Mouse (Mus musculus) cortical plate, adult 2 months (tissue): Measurements from ENCODE around the gene Atxn7l1. TPM values are rescaled to one million over a fixed set of nuclear protein-coding genes. Genes with fewer than 3 reads are reported as not detected.
A peak's percentile ranks its signal among the peaks of the same experiment; 100 is the strongest.
"Not testable (repeated sequence)": the region's sequence is repeated elsewhere in the genome, so short reads cannot be mapped to it uniquely, and the experiment has no call there.

Experiments used
- H3K27ac ChIP-seq: fragments of 200-500 bp; 2 replicates; pipeline ENCODE4 v1.5.1; 2012; ENCODE audit warnings: low read length, control low read depth, inconsistent platforms; ENCODE audit not compliant: insufficient read depth
- H3K4me1 ChIP-seq: fragments of 200-500 bp; 2 replicates; pipeline ENCODE4 v1.6.1; 2011; ENCODE audit warnings: low read length; ENCODE audit not compliant: control insufficient read depth, insufficient read depth
- H3K4me3 ChIP-seq: fragments of 200-500 bp; 2 replicates; pipeline ENCODE4 v1.5.1; 2011; ENCODE audit warnings: mild to moderate bottlenecking, low read length, control low read depth; ENCODE audit not compliant: insufficient read depth
- CTCF ChIP-seq: fragments of 200-500 bp; IDR thresholded peaks from 2 replicates; pipeline ENCODE4 v1.5.1; 2011; ENCODE audit warnings: mild to moderate bottlenecking, control low read depth, low read length; ENCODE audit not compliant: insufficient read depth; ENCODE audit errors: extremely low read depth
- POLR2A ChIP-seq: fragments of 200-500 bp; IDR thresholded peaks from 2 replicates; pipeline ENCODE4 v1.6.1; 2011; ENCODE audit warnings: mild to moderate bottlenecking, low read length, control low read depth; ENCODE audit not compliant: insufficient read depth; ENCODE audit errors: extremely low read depth
- polyA plus RNA-seq: library from polyadenylated mRNA; depleted of rRNA; stranded (reverse); fragments of >200 nt; gene quantifications from 2 replicates; pipeline ENCODE4 v1.2.3, GENCODE M21; 2012

Gene Atxn7l1
- polyA plus RNA-seq, 1 experiment: 41.0 TPM

- no peak overlapping the region for H3K27ac ChIP-seq
These were observed 665 bp upstream of the Atxn7l1 start for GRCm38 (mm10) chr12:33146622-33147433.

GRCm38 (mm10) chr12:33149544-33150190 is 2.2 kb downstream of the Atxn7l1 start:
- TF ChIP-seq CTCF (no peak), POLR2A (no peak)
- H3K4me3 ChIP-seq: no peak overlapping the region; the same call in 1 of the 2 replicates
- H3K4me1 ChIP-seq: peaks cover 6% of the 10 kb centered on the region
- no peak overlapping the region for H3K27ac ChIP-seq

More at GRCm38 (mm10) chr12:33146622-33147433, 665 bp upstream of the Atxn7l1 start:
- Histone ChIP-seq H3K4me1 (peaks cover 6% of the 10 kb centered on the region), H3K4me3 (peak overlapping the region; percentile 80)
- no peak for TF ChIP-seq POLR2A
- no peak for TF ChIP-seq CTCF

- no peak overlapping the region for H3K4me3 ChIP-seq
- H3K4me1 ChIP-seq: peaks cover 10% of the 10 kb centered on the region
- TF ChIP-seq POLR2A: no peak
- TF ChIP-seq CTCF: no peak
- H3K27ac ChIP-seq: no peak overlapping the region
These were observed 5.6 kb downstream of the Atxn7l1 start for GRCm38 (mm10) chr12:33153131-33153530.

GRCm38 (mm10) chr12:33153850-33154249 is 6.4 kb downstream of the Atxn7l1 start:
- H3K4me1 ChIP-seq: peaks cover 7% of the 10 kb centered on the region
- H3K27ac ChIP-seq: no peak overlapping the region
- TF ChIP-seq CTCF (no peak), POLR2A (no peak)
- no peak overlapping the region for H3K4me3 ChIP-seq

- no peak overlapping the region for H3K27ac ChIP-seq
- H3K4me3 ChIP-seq: no peak overlapping the region
- TF ChIP-seq POLR2A (no peak), CTCF (no peak)
- peaks cover 4% of the 10 kb centered on the region; the same call in 1 of the 2 replicates for H3K4me1 ChIP-seq
These were observed 7.2 kb downstream of the Atxn7l1 start for GRCm38 (mm10) chr12:33154732-33155131.

- Histone ChIP-seq H3K4me3 (no peak overlapping the region), H3K4me1 (peaks cover 4% of the 10 kb centered on the region; the same call in 1 of the 2 replicates), H3K27ac (no peak overlapping the region)
- no peak for TF ChIP-seq POLR2A
- TF ChIP-seq CTCF: no peak
These were observed 9.0 kb downstream of the Atxn7l1 start for GRCm38 (mm10) chr12:33156334-33157018.

GRCm38 (mm10) chr12:33158256-33158655 is 10.8 kb downstream of the Atxn7l1 start:
- TF ChIP-seq CTCF (no peak), POLR2A (no peak)
- Histone ChIP-seq H3K4me3 (no peak overlapping the region), H3K4me1 (peaks cover 4% of the 10 kb centered on the region; the same call in 1 of the 2 replicates), H3K27ac (no peak overlapping the region)

GRCm38 (mm10) chr12:33160406-33160805 is 12.9 kb downstream of the Atxn7l1 start:
- Histone ChIP-seq H3K4me1 (peaks cover 4% of the 10 kb centered on the region; the same call in 1 of the 2 replicates), H3K27ac (no peak overlapping the region), H3K4me3 (no peak overlapping the region)
- TF ChIP-seq CTCF: no peak
- TF ChIP-seq POLR2A: no peak

- Histone ChIP-seq H3K4me3 (no peak overlapping the region), H3K4me1 (no peaks in the 10 kb centered on the region), H3K27ac (no peak overlapping the region)
- TF ChIP-seq POLR2A (no peak), CTCF (no peak)
These were observed 15.0 kb downstream of the Atxn7l1 start for GRCm38 (mm10) chr12:33162541-33162940.

GRCm38 (mm10) chr12:33164019-33164418 is 16.5 kb downstream of the Atxn7l1 start:
- not testable (repeated sequence) for H3K27ac ChIP-seq, H3K4me1 ChIP-seq

GRCm38 (mm10) chr12:33166712-33167111 is 19.2 kb downstream of the Atxn7l1 start:
- Histone ChIP-seq H3K4me3 (no peak overlapping the region), H3K27ac (no peak overlapping the region), H3K4me1 (peaks cover 2% of the 10 kb centered on the region; the same call in 1 of the 2 replicates)
- TF ChIP-seq CTCF (no peak), POLR2A (no peak)

More at GRCm38 (mm10) chr12:33164019-33164418, 16.5 kb downstream of the Atxn7l1 start:
- H3K4me3 ChIP-seq: not testable (repeated sequence)
